ENCODE assay signal across 10 mouse cellular contexts in genomic region chr2:11672144-11672543, GRCm38 (mm10). TPM values are rescaled to one million over a fixed set of nuclear protein-coding genes. Genes with fewer than 3 reads are reported as not detected.
A peak's percentile ranks its signal among the peaks of the same experiment; 100 is the strongest.
DNase-seq lines count a peak whose midpoint lies in the region; ATAC-seq and TF ChIP-seq lines count a peak whose summit lies in the region.
"Had no signal": no experiment of that assay in that cellular context is flagged by ENCODE, and none has a peak within 500 bp of the region (broad histone marks: within the 10 kb centered on the region; RNA-seq: fewer than 3 reads in every experiment).

No protein-coding gene starts in this region.

- WGBS in lung, embryonic 14.5 days, result 17% methylated on average over 3 of the region's 3 CpGs

- peak; percentile 26; the same call in 1 of the 2 replicates for TF ChIP-seq CTCF in lung, embryonic 14.5 days (IDR thresholded peaks at IDR 0.05; ENCODE audit: low read depth)
- peak; percentile 46 to 72 (median 59) for TF ChIP-seq CTCF in MEL (IDR thresholded peaks at IDR 0.05 in 2 of 3, conservative IDR thresholded peaks at IDR 0.05 in 1 of 3; ENCODE audit: control insufficient read depth in 1 of 3, insufficient read depth in 1 of 3, low read depth in 2 of 3, low read length in 3 of 3, poor library complexity in 1 of 3, severe bottlenecking in 1 of 3)

- no peak overlapping the region for H3K9ac ChIP-seq in lung, embryonic 14.5 days
- no peak overlapping the region for H3K9ac ChIP-seq in MEL (ENCODE audit: control insufficient read depth, low read depth, low read length, poor library complexity, severe bottlenecking)

- DNase-seq in lung, embryonic 14.5 days, result peak; percentile 10
- DNase-seq in lung, postnatal 14 days, result no peak
- peak; percentile 49 for DNase-seq in MEL (ENCODE audit: low read depth, low spot score)
- DNase-seq in thymus, postnatal 10 days (ENCODE audit: low spot score in 2 of 2), result peak; percentile 66 to 81
- no peak for DNase-seq in urinary bladder, postnatal 25 days (ENCODE audit: low spot score)
- DNase-seq in heart, postnatal 4 days, result no peak
- DNase-seq: kidney, postnatal 4 days had no signal

- H3K4me2 ChIP-seq in lung, embryonic 14.5 days, result no peak overlapping the region

- TF ChIP-seq POLR2A in MEL (IDR thresholded peaks at IDR 0.05; ENCODE audit: control insufficient read depth in 1 of 2, insufficient read depth in 1 of 2, low read depth in 1 of 2, low read length in 2 of 2, poor library complexity in 1 of 2), result no peak

- no peaks in the 10 kb centered on the region for H3K79me2 ChIP-seq in MEL (ENCODE audit: control insufficient read depth, insufficient read depth, low read length, poor library complexity)

- H3K27ac ChIP-seq in lung, embryonic 14.5 days (ENCODE audit: low read depth), result no peak overlapping the region
- no peak overlapping the region for H3K27ac ChIP-seq in MEL (ENCODE audit: control insufficient read depth, low read depth, low read length)

- H3K36me3 ChIP-seq in lung, embryonic 14.5 days (ENCODE audit: insufficient read depth), result no peaks in the 10 kb centered on the region
- H3K36me3 ChIP-seq in MEL (ENCODE audit: control insufficient read depth in 1 of 2, insufficient read depth in 2 of 2, low read length in 2 of 2), result no peaks in the 10 kb centered on the region

- ATAC-seq in lung, embryonic 14.5 days (ENCODE audit: insufficient read depth), result no peak
- ATAC-seq in granulocyte monocyte progenitor cell, adult 5-6 weeks (replicated peaks; ENCODE audit: poor library complexity, severe bottlenecking), result peak; percentile 77

- H3K9me3 ChIP-seq in lung, embryonic 14.5 days (ENCODE audit: low read depth, low read length), result no peaks in the 10 kb centered on the region
- no peaks in the 10 kb centered on the region for H3K9me3 ChIP-seq in MEL (replicated peaks; ENCODE audit: insufficient read depth, low read length)

- no peak for TF ChIP-seq EP300 in MEL (IDR thresholded peaks at IDR 0.05; ENCODE audit: low read depth in 1 of 2, low read length in 2 of 2)

- no peaks in the 10 kb centered on the region for H3K4me1 ChIP-seq in lung, embryonic 14.5 days (ENCODE audit: insufficient read depth)
- H3K4me1 ChIP-seq in MEL (ENCODE audit: control insufficient read depth in 1 of 2, insufficient read depth in 2 of 2, low read length in 2 of 2), result 0 out of 4 replicates have a peak, but pooled peaks cover 0 to 2% of the 10 kb centered on the region in 2 experiments

- no peaks in the 10 kb centered on the region for H3K27me3 ChIP-seq in lung, embryonic 14.5 days (ENCODE audit: insufficient read depth, low read length)
- H3K27me3 ChIP-seq in MEL (ENCODE audit: control insufficient read depth in 1 of 2, insufficient read depth in 2 of 2, low read length in 2 of 2), result peaks cover 0 to 3% of the 10 kb centered on the region in 2 experiments; a peak in 2 of 4 replicates

- TF ChIP-seq RAD21 in MEL (IDR thresholded peaks at IDR 0.05; ENCODE audit: low read depth, low read length), result peak; percentile 24

- no peak overlapping the region for H3K4me3 ChIP-seq in lung, embryonic 14.5 days (ENCODE audit: low read depth, low read length)
- H3K4me3 ChIP-seq in MEL (ENCODE audit: control insufficient read depth in 1 of 2, insufficient read depth in 1 of 2, low read depth in 2 of 2, low read length in 2 of 2), result no peak overlapping the region

TF ChIP-seq in MEL, 35 proteins besides CTCF, POLR2A, EP300 and RAD21:
- TF ChIP-seq MYC (IDR thresholded peaks at IDR 0.05; ENCODE audit: low read depth, low read length) (no peak), SMC3 (IDR thresholded peaks at IDR 0.05; ENCODE audit: low read depth, low read length) (peak; percentile 46)
TF ChIP-seq in MEL: peak in this region for 1.

RNA-seq across cellular contexts. Expression of gene Il2ra, which starts 29.5 kb away (rescaled TPM):
- not detected in 2 replicates for polyA plus RNA-seq in lung, embryonic 14.5 days (2014; fragmentation: Nextera tagmentation; extraction: Ambion mirVana)
- not detected in 2 replicates for total RNA-seq in MEL (2012; rRNA removed)
- not detected for polyA plus RNA-seq in MEL (2012; ENCODE audit: insufficient read depth in 1 of 2, insufficient read length in 2 of 2, low read depth in 1 of 2, low replicate concordance in 2 of 2, missing spikeins in 1 of 2)
- total RNA-seq in granulocyte monocyte progenitor cell, adult 5-6 weeks (2014; fragmentation: Nextera tagmentation), result not detected in 2 replicates
- total RNA-seq in granulocyte monocyte progenitor cell, adult 5-6 weeks (2017), result not detected in 2 replicates
- total RNA-seq in heart, postnatal 4 days (2021), result not detected
- polyA plus RNA-seq: heart, embryonic 14.5 days; liver, embryonic 16.5 days had no signal

RNA-seq across cellular contexts. Expression of gene Il15ra, which starts 32.9 kb away (rescaled TPM):
- polyA plus RNA-seq in lung, embryonic 14.5 days (2014; fragmentation: Nextera tagmentation; extraction: Ambion mirVana), result 1.6 and 2.2 TPM in 2 replicates
- 0.10 and 0.50 TPM in 2 replicates for total RNA-seq in MEL (2012; rRNA removed)
- polyA plus RNA-seq in MEL (2012; ENCODE audit: insufficient read depth in 1 of 2, insufficient read length in 2 of 2, low read depth in 1 of 2, low replicate concordance in 2 of 2, missing spikeins in 1 of 2), result under 1 TPM in 1 of 2 experiments, not detected in 1; 0.95 TPM
- total RNA-seq in granulocyte monocyte progenitor cell, adult 5-6 weeks (2014; fragmentation: Nextera tagmentation), result 25.4 and 26.0 TPM in 2 replicates
- total RNA-seq in granulocyte monocyte progenitor cell, adult 5-6 weeks (2017), result 14.3 and 26.1 TPM in 2 replicates
- total RNA-seq in heart, postnatal 4 days (2021), result 10 to 100 TPM; 15.6 to 20.0 TPM

RNA-seq across cellular contexts. Expression of gene Gm17490, which starts 46.1 kb away (rescaled TPM):
- polyA plus RNA-seq in lung, embryonic 14.5 days (2014; fragmentation: Nextera tagmentation; extraction: Ambion mirVana), result not detected in 2 replicates
- total RNA-seq in MEL (2012; rRNA removed), result not detected in 2 replicates
- polyA plus RNA-seq in MEL (2012; ENCODE audit: insufficient read depth in 1 of 2, insufficient read length in 2 of 2, low read depth in 1 of 2, low replicate concordance in 2 of 2, missing spikeins in 1 of 2), result not detected
- not detected in 2 replicates for total RNA-seq in granulocyte monocyte progenitor cell, adult 5-6 weeks (2014; fragmentation: Nextera tagmentation)
- total RNA-seq in granulocyte monocyte progenitor cell, adult 5-6 weeks (2017), result not detected in 2 replicates
- not detected for total RNA-seq in heart, postnatal 4 days (2021)
- polyA plus RNA-seq: heart, embryonic 14.5 days; liver, embryonic 16.5 days had no signal

Comparison
In these comparisons a context has a peak if more than half of its experiments do, and no peak if none do; other contexts are left out.
1. DNase-seq: peak in lung, embryonic 14.5 days (single experiment), MEL (single experiment) and thymus, postnatal 10 days (2 of 2); none in lung, postnatal 14 days (single experiment), urinary bladder, postnatal 25 days (single experiment) and heart, postnatal 4 days (single experiment).
2. RNA of gene Il15ra, which starts 32.9 kb away (total RNA-seq): 14.3 to 26.1 TPM in granulocyte monocyte progenitor cell, adult 5-6 weeks and 15.6 to 20.0 TPM in heart, postnatal 4 days; 0.10 to 0.50 TPM in MEL; every median in the first group is over 10 times any median in the second.